Mouse (Mus musculus) limb, embryonic 14.5 days (tissue): Measurements from ENCODE around the gene Srgn. TPM values are rescaled to one million over a fixed set of nuclear protein-coding genes. Genes with fewer than 3 reads are reported as not detected.

Experiments used
- ATAC-seq: fragments of 200-750 bp; cut with Nextera tagmentation; 2 replicates; pipeline ENCODE4 v1.8.0; 2017; ENCODE audit warnings: low read depth, moderate number of reproducible peaks, moderate TSS enrichment; ENCODE audit not compliant: low FRiP score
- DNase-seq: peaks from one replicate; pipeline ENCODE4 v3.0.0-alpha.2; 2015; ENCODE audit warnings: low spot score
- H3K27ac ChIP-seq: fragments of 300-500 bp; sonication (generic); replicated peaks from 2 replicates; pipeline ENCODE4 v1.5.1; 2014; ENCODE audit warnings: low read depth, mild to moderate bottlenecking, low read length, moderate library complexity, mixed read lengths
- H3K27me3 ChIP-seq: fragments of 300-500 bp; sonication (generic); 2 replicates; pipeline ENCODE4 v1.6.1; 2014; ENCODE audit warnings: low read length, mixed read lengths; ENCODE audit not compliant: control insufficient read depth, insufficient read depth
- H3K36me3 ChIP-seq: fragments of 300-500 bp; sonication (generic); 2 replicates; pipeline ENCODE4 v1.6.1; 2014; ENCODE audit warnings: mild to moderate bottlenecking, low read length, moderate library complexity, mixed read lengths; ENCODE audit not compliant: control insufficient read depth, insufficient read depth
- H3K4me1 ChIP-seq: fragments of 300-500 bp; sonication (generic); 2 replicates; pipeline ENCODE4 v1.6.1; 2014; ENCODE audit warnings: antibody characterized with exemption, low read length, mixed read lengths; ENCODE audit not compliant: control insufficient read depth, insufficient read depth
- H3K4me2 ChIP-seq: fragments of 300-500 bp; sonication (generic); replicated peaks from 2 replicates; pipeline ENCODE4 v1.6.1; 2014; ENCODE audit warnings: low read depth, mild to moderate bottlenecking, low read length, moderate library complexity; ENCODE audit not compliant: severe bottlenecking
- H3K4me3 ChIP-seq: fragments of 300-500 bp; sonication (generic); replicated peaks from 2 replicates; pipeline ENCODE4 v1.5.1; 2014; ENCODE audit warnings: low read length
- H3K9ac ChIP-seq: fragments of 300-500 bp; sonication (generic); 2 replicates; pipeline ENCODE4 v1.6.1; 2014; ENCODE audit warnings: mild to moderate bottlenecking, low read depth, low read length, moderate library complexity; ENCODE audit not compliant: severe bottlenecking
- H3K9me3 ChIP-seq: fragments of 300-500 bp; sonication (generic); 2 replicates; pipeline ENCODE4 v1.6.1; 2016; ENCODE audit warnings: low read length; ENCODE audit not compliant: control insufficient read depth
- POLR2A ChIP-seq: fragments of 200-500 bp; IDR thresholded peaks from 2 replicates; pipeline ENCODE4 v1.8.0; 2012; ENCODE audit warnings: inconsistent platforms, mild to moderate bottlenecking, moderate library complexity, borderline replicate concordance; ENCODE audit not compliant: insufficient read depth, insufficient read length; ENCODE audit errors: extremely low read depth
- WGBS: fragments of 180-500 bp; shearing (Covaris S2); extraction: QIAGEN DNeasy Blood & Tissue Kit; methylation state at CpG from one replicate; pipeline ENCODE4 v1.1.7; 2014; 5-methylcytosine and 5-hydroxymethylcytosine counted together
- polyA plus RNA-seq, 2 experiments: library from polyadenylated mRNA; depleted of rRNA in 1 of 2; stranded (reverse) in 1 of 2; unstranded in 1 of 2; fragments of >200 nt; fragmentation: Nextera tagmentation in 1 of 2; extraction: Ambion mirVana in 1 of 2; gene quantifications; 2 replicates each; pipeline versions ENCODE4 v1.2.1 to v1.2.3; 2012 to 2014

Srgn gene
- polyA plus RNA-seq, 2 experiments, result 14.7 to 49.4 TPM

- Histone ChIP-seq H3K9ac (no peak overlapping the region), H3K9me3 (no peaks in the 10 kb centered on the region), H3K27me3 (no peaks in the 10 kb centered on the region), H3K4me2 (no peak overlapping the region), H3K36me3 (peaks cover 12% of the 10 kb centered on the region; the same call in 1 of the 2 replicates), H3K4me1 (peaks cover 3% of the 10 kb centered on the region), H3K27ac (no peak overlapping the region), H3K4me3 (no peak overlapping the region)
- TF ChIP-seq POLR2A, result no peak
- WGBS, result 44% methylated on average over 7 of the region's 7 CpGs
- ATAC-seq (no peak), DNase-seq (no peak)
These were observed 46.0 kb downstream of the Srgn start for GRCm38 (mm10) chr10:62481108-62481852.

- no peaks in the 10 kb centered on the region for H3K4me1 ChIP-seq
- ATAC-seq (no peak), DNase-seq (no peak)
- TF ChIP-seq POLR2A, result no peak
- no peak overlapping the region for H3K27ac ChIP-seq
- no peak overlapping the region for H3K4me2 ChIP-seq
- no peak overlapping the region for H3K9ac ChIP-seq
- WGBS, result 88% methylated on average over 2 of the region's 2 CpGs
- no peaks in the 10 kb centered on the region for H3K27me3 ChIP-seq
- no peak overlapping the region for H3K4me3 ChIP-seq
- no peaks in the 10 kb centered on the region for H3K9me3 ChIP-seq
- H3K36me3 ChIP-seq, result peaks cover 15% of the 10 kb centered on the region
These were observed 50.3 kb downstream of the Srgn start for GRCm38 (mm10) chr10:62476980-62477379.

GRCm38 (mm10) chr10:62474944-62475343 lies 52.3 kb downstream of the Srgn start:
- H3K27ac ChIP-seq, result no peak overlapping the region
- peaks cover 15% of the 10 kb centered on the region for H3K36me3 ChIP-seq
- no peaks in the 10 kb centered on the region for H3K27me3 ChIP-seq
- no peak for TF ChIP-seq POLR2A
- H3K4me3 ChIP-seq, result no peak overlapping the region
- WGBS, result 92% methylated on average over 10 of the region's 10 CpGs
- no peaks in the 10 kb centered on the region for H3K4me1 ChIP-seq
- no peak overlapping the region for H3K9ac ChIP-seq
- DNase-seq, result no peak
- H3K9me3 ChIP-seq, result no peaks in the 10 kb centered on the region
- no peak overlapping the region for H3K4me2 ChIP-seq
- ATAC-seq, result no peak

GRCm38 (mm10) chr10:62471105-62471504 lies 56.1 kb downstream of the Srgn start:
- DNase-seq, result no peak
- ATAC-seq, result no peak
- H3K9ac ChIP-seq, result no peak overlapping the region
- no peaks in the 10 kb centered on the region for H3K27me3 ChIP-seq
- 53% methylated on average over 5 of the region's 5 CpGs for WGBS
- H3K4me1 ChIP-seq, result no peaks in the 10 kb centered on the region
- peaks cover 14% of the 10 kb centered on the region for H3K36me3 ChIP-seq
- no peak overlapping the region for H3K4me3 ChIP-seq
- no peak overlapping the region for H3K4me2 ChIP-seq
- no peak for TF ChIP-seq POLR2A
- H3K27ac ChIP-seq, result no peak overlapping the region
- H3K9me3 ChIP-seq, result no peaks in the 10 kb centered on the region

- no peaks in the 10 kb centered on the region for H3K9me3 ChIP-seq
- WGBS, result 95% methylated on average over 4 of the region's 4 CpGs
- peaks cover 14% of the 10 kb centered on the region for H3K36me3 ChIP-seq
- H3K27ac ChIP-seq, result no peak overlapping the region
- no peak for DNase-seq
- H3K27me3 ChIP-seq, result no peaks in the 10 kb centered on the region
- no peak overlapping the region for H3K4me2 ChIP-seq
- H3K4me1 ChIP-seq, result no peaks in the 10 kb centered on the region
- H3K9ac ChIP-seq, result no peak overlapping the region
- no peak for TF ChIP-seq POLR2A
- ATAC-seq, result no peak
- H3K4me3 ChIP-seq, result no peak overlapping the region
These were observed 57.5 kb downstream of the Srgn start for GRCm38 (mm10) chr10:62469736-62470135.
